Mouse (Mus musculus): ENCODE data around the gene Cdc25b. TPM values are rescaled to one million over a fixed set of nuclear protein-coding genes. Genes with fewer than 3 reads are reported as not detected.
"Not testable (repeated sequence)": the region's sequence is repeated elsewhere in the genome, so short reads cannot be mapped to it uniquely, and the experiment has no call there.

Cdc25b gene
- total RNA-seq, 2 experiments from 2014 or later, result 160 to 363 TPM

DNA sequence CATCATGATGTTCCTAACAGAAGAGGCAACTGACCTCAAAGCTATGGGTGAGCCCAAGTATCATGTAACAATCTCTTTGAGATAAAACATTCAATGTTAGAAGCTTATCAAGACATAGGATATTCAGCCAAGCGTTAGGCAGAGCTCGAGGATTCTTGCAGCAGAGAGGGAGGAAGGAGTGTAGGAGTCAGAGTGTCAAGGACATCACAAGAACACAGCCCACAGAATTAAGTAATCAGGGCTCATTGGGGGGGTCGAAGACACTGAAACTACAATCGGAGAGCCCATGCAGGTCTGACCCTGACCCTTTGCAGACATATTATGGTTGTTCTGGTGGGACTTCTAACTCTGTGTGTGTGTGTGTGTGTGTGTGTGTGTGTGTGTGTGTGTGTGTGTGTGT lies 33.3 kb downstream of the Cdc25b start:
- no peak for ATAC-seq (replicated peaks; ENCODE audit: low FRiP score, poor library complexity, severe bottlenecking)

GRCm38 (mm10) chr2:131221853-131222515 lies 35.2 kb downstream of the Cdc25b start:
- no peak for ATAC-seq (replicated peaks; ENCODE audit: low FRiP score, poor library complexity, severe bottlenecking)

- ATAC-seq (replicated peaks; ENCODE audit: low FRiP score, poor library complexity, severe bottlenecking), result peak; percentile 56
Observed at GRCm38 (mm10) chr2:131222562-131222961, 35.8 kb downstream of the Cdc25b start.

- ATAC-seq (replicated peaks; ENCODE audit: low FRiP score, poor library complexity, severe bottlenecking), result peak; percentile 95
Observed at GRCm38 (mm10) chr2:131223569-131223968, 36.8 kb downstream of the Cdc25b start.

DNA sequence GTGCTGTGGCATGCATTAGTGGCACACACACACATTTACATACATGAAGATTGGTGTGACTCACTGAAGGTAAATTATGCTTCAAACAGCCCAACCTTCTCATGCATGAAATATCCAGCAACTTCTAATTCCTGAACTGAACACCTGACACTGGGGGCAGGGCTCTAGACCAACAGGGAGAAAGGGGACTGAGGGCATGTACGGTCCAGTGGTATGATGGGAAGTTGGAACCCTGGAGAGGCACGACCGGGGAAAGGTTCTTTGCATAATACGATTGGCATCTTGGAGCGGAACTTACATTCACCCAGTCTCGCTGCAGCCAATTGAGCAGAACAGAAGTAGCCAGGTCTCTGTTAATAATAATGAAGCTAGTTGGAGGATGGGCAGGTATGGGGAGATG lies 38.4 kb downstream of the Cdc25b start:
- ATAC-seq (replicated peaks; ENCODE audit: low FRiP score, poor library complexity, severe bottlenecking), result no peak

- not testable (repeated sequence) for ATAC-seq (replicated peaks; ENCODE audit: low FRiP score, poor library complexity, severe bottlenecking)
Observed at GRCm38 (mm10) chr2:131226669-131227068, 39.9 kb downstream of the Cdc25b start.

DNA sequence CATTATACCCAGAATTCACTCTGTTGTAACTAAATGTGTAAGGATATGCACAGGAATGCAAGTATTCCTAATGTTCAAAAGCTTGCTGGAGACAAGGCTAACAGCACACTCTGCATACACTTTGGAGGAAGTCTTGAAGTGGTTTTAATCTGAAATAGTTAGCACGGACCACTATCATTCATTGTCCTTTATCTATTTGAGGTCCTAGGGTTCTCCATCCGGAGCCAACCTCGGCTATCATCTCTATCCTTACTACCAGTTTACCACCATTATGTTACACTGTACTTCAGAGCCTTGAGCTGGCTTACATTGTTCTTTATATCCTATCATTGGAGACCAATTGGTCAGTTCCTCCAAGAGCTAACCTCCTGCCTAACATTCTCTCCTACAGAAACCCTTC lies 40.5 kb downstream of the Cdc25b start:
- ATAC-seq (replicated peaks; ENCODE audit: low FRiP score, poor library complexity, severe bottlenecking), result no peak

DNA sequence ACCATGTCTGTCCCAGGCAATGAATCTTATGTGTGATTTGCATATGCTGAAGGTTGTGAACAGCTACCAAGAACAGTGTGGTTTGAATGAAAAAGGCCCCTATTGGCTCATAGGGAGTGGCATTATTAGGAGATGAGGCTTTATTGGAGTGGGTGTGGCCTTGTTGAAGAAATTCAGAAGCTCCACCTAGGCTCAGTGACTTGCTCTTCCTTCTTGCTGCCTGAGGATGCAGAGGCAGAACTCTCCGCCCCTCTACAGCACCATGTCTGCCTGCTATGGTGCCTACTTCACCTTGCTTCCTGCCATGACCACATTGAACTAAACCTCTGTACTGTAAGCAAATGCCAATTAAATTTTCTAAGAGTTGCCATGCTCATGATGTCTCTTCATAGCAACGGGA lies 45.8 kb downstream of the Cdc25b start:
- ATAC-seq (replicated peaks; ENCODE audit: low FRiP score, poor library complexity, severe bottlenecking), result peak; percentile 81

DNA sequence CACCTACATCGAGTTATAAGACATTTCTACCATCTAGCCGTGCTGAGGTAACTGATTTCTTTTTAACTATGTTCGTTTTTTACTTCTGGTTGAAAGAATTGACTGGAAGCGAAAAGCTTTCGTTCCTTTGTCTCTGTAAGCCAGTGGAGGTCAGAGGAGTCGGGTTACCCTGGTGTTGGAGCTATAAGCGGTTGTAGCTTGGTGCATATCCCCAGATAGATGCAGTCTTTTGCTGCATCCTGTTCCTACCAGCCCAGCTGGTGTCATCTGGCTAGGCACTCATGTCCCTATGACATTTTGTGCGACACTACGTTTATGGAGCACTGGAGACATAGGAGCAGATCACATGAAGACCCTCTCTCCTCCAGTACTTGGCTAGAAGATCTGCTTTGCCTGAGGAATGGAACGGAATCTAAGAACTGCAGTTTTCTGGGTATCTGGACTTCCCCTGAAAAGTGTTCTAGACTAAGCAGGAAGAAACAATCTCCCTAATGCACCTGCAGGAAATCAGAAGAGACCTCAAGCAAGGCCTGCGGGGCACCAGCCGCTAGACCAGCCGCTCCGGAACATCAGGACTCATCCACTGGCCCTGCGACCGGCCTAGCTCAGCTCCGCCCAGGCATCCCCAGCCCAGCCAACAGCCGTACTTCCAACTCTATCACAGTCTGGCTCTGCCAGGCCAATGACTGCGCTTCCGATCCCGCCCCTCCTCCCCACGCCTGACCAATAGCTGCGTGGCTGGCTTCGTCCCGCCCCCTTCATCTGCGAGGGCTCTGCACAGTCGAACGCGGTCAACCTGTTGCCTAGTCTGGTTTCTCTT lies 46.8 kb downstream of the Cdc25b start, which contains the start of gene Mavs:
Gene Mavs, plus strand, starts transcription at position 757 of the 820 bp plus-strand sequence.
- peak; percentile 88 for ATAC-seq (replicated peaks; ENCODE audit: low FRiP score, poor library complexity, severe bottlenecking)

DNA sequence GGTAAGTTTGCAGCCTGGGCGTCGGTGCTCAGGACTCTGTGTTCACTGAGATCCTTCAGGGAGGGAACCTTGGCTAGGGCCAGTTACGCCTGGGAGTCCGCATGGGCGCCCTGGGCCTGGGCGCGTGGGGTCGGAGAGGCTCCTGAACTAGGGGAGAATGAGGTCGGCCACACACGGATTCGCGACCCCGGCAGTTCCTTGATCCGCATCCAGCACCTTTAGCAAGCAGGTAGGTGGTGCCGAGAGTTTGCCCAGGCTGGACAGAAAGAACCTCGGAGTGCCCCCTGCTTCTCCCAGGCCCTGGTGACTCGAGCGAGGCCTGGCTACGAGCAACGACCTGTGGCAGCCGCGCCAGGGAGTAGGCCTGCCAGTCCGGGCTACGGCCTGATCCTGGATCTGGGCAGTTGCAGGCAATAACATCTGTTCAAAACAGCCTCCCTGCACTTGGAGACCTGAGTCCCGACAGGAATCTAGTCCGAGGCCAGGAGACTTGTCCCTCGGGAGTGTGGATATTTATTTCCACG lies 47.4 kb downstream of the Cdc25b start:
- ATAC-seq (replicated peaks; ENCODE audit: low FRiP score, poor library complexity, severe bottlenecking), result peak; percentile 56

DNA sequence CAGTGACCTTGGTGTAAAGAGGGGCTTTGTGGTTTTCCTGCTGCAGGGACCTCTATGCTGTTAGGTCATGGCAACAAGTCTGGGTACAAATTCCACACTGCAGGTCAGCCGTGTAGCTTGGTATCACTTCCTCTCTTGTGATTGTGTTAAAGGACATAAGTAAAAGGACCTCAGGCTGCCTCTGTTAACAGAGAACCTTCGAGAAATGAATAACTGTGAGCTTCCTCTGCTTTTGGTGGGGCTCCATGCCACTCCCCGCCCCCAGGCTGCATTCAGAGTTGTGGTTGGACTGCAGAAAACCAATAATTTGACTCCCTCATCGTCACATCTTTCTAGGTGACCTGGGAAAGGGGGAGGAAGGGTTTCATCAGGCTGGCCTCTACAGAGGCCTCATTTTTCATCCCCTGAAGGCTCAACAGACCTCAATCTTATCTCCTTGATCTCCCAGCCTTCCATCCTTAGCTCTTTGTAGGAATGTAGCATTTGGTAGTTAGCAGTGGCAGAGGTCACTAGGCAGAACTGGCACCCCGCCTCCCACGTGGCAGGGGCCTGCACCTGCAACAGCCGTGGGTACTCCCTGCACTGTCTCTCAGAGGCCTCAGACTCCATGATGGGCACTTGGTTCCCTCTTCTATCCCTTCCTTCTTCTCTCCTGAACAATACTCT lies 48.4 kb downstream of the Cdc25b start:
- peak; percentile 40 for ATAC-seq (replicated peaks; ENCODE audit: low FRiP score, poor library complexity, severe bottlenecking)

DNA sequence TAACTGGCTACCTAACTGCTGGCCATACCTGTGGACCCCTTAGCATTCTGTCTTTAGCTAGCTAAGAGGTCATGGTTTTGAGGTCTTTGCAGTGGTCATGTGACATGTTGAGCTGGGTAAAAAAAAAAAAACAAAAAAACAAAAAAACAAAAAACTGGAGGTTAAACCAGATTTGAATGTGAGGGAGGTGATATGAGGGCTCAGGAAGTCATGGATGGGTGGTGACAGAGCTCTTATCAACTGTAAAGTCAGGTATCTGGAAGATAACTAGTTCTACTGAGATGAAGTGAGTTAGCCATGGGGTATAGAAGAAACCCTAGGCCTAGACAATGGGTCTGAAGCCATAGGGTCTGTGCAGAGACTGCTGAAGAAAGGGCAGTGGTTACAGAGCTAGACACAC lies 55.4 kb downstream of the Cdc25b start:
- no peak for ATAC-seq (replicated peaks; ENCODE audit: low FRiP score, poor library complexity, severe bottlenecking)

GRCm38 (mm10) chr2:131242929-131243328 lies 56.2 kb downstream of the Cdc25b start:
- ATAC-seq (replicated peaks; ENCODE audit: low FRiP score, poor library complexity, severe bottlenecking), result no peak

Other genes starting within 250 kb of the Cdc25b start
- 2.1 TPM in 1 of 2 replicates, not detected in the other for gene Gfra4, start 143.9 kb upstream of the Cdc25b start, total RNA-seq (2015; ENCODE audit: low replicate concordance)
- not detected in 2 replicates for gene Gfra4, start 143.9 kb upstream of the Cdc25b start, total RNA-seq (2017; ENCODE audit: low replicate concordance)
- 0.38 and 1.9 TPM in 2 replicates for gene Adam33, start 123.1 kb upstream of the Cdc25b start, total RNA-seq (2015; ENCODE audit: low replicate concordance)
- 4.9 and 12.1 TPM in 2 replicates for gene Adam33, start 123.1 kb upstream of the Cdc25b start, total RNA-seq (2017; ENCODE audit: low replicate concordance)
- 3.3 and 4.8 TPM in 2 replicates for gene Siglec1, start 100.2 kb upstream of the Cdc25b start, total RNA-seq (2015; ENCODE audit: low replicate concordance)
- gene Siglec1, start 100.2 kb upstream of the Cdc25b start, total RNA-seq (2017; ENCODE audit: low replicate concordance), result 1.4 and 1.5 TPM in 2 replicates
- gene Hspa12b, start 59.7 kb upstream of the Cdc25b start, total RNA-seq (2015; ENCODE audit: low replicate concordance), result not detected in 2 replicates
- 0.14 TPM in 1 of 2 replicates, not detected in the other for gene Hspa12b, start 59.7 kb upstream of the Cdc25b start, total RNA-seq (2017; ENCODE audit: low replicate concordance)
- gene Gm11037, start 53.5 kb upstream of the Cdc25b start, total RNA-seq (2015; ENCODE audit: low replicate concordance), result not detected in 2 replicates
- not detected in 2 replicates for gene Gm11037, start 53.5 kb upstream of the Cdc25b start, total RNA-seq (2017; ENCODE audit: low replicate concordance)
- 77.1 and 92.0 TPM in 2 replicates for gene 1700037H04Rik, start 26.9 kb upstream of the Cdc25b start, total RNA-seq (2015; ENCODE audit: low replicate concordance)
- 33.9 and 49.3 TPM in 2 replicates for gene 1700037H04Rik, start 26.9 kb upstream of the Cdc25b start, total RNA-seq (2017; ENCODE audit: low replicate concordance)
- 0.96 and 3.8 TPM in 2 replicates for gene Cenpb, start 6.9 kb upstream of the Cdc25b start, total RNA-seq (2015; ENCODE audit: low replicate concordance)
- 6.4 and 7.7 TPM in 2 replicates for gene Cenpb, start 6.9 kb upstream of the Cdc25b start, total RNA-seq (2017; ENCODE audit: low replicate concordance)
- gene Spef1, start 333 bp downstream of the Cdc25b start, total RNA-seq (2015; ENCODE audit: low replicate concordance), result 0.63 TPM in 1 of 2 replicates, not detected in the other
- 3.1 and 4.2 TPM in 2 replicates for gene Spef1, start 333 bp downstream of the Cdc25b start, total RNA-seq (2017; ENCODE audit: low replicate concordance)
- gene Ap5s1, start 20.1 kb downstream of the Cdc25b start, total RNA-seq (2015; ENCODE audit: low replicate concordance), result 18.2 and 36.5 TPM in 2 replicates
- gene Ap5s1, start 20.1 kb downstream of the Cdc25b start, total RNA-seq (2017; ENCODE audit: low replicate concordance), result 18.7 and 21.0 TPM in 2 replicates
- gene Mavs, start 47.1 kb downstream of the Cdc25b start, total RNA-seq (2015; ENCODE audit: low replicate concordance), result 24.6 and 32.8 TPM in 2 replicates
- gene Mavs, start 47.1 kb downstream of the Cdc25b start, total RNA-seq (2017; ENCODE audit: low replicate concordance), result 20.9 and 22.6 TPM in 2 replicates
- gene Pank2, start 75.5 kb downstream of the Cdc25b start, total RNA-seq (2015; ENCODE audit: low replicate concordance), result 16.3 and 29.0 TPM in 2 replicates
- 14.0 and 26.5 TPM in 2 replicates for gene Pank2, start 75.5 kb downstream of the Cdc25b start, total RNA-seq (2017; ENCODE audit: low replicate concordance)
- gene Rnf24, start 165.9 kb downstream of the Cdc25b start, total RNA-seq (2015; ENCODE audit: low replicate concordance), result 0.84 and 3.5 TPM in 2 replicates
- 0.42 and 0.43 TPM in 2 replicates for gene Rnf24, start 165.9 kb downstream of the Cdc25b start, total RNA-seq (2017; ENCODE audit: low replicate concordance)